Mouse (Mus musculus) erythroblast, embryonic 14.5 days (primary cell): ENCODE measurements around the gene Tmprss11c.

Experiments used
- GATA1 ChIP-seq: IDR thresholded peaks from 2 replicates; pipeline ENCODE4 v1.6.1; 2012; ENCODE audit warnings: low read length, inconsistent platforms, mixed read lengths
- TAL1 ChIP-seq: IDR thresholded peaks from 3 replicates; pipeline ENCODE4 v1.6.1; 2012; ENCODE audit warnings: low read length, inconsistent platforms, mixed read lengths

- TF ChIP-seq GATA1 = no peak
- TF ChIP-seq TAL1 = no peak
Measured at GRCm38 (mm10) chr5:86244275-86244674, 44.8 kb downstream of the Tmprss11c start.
